25 mouse cellular contexts compared by ENCODE assay signal in genomic region chr6:148734012-148734411, GRCm38 (mm10).
"Had no signal": no experiment of that assay in that cellular context is flagged by ENCODE, and none has a peak within 500 bp of the region (broad histone marks: within the 10 kb centered on the region; RNA-seq: fewer than 3 reads in every experiment).

No protein-coding gene starts in this region.

- H3K27me3 ChIP-seq: heart, embryonic 12.5 days; heart, embryonic 13.5 days; heart, embryonic 15.5 days; hindbrain, embryonic 12.5 days; hindbrain, embryonic 13.5 days; hindbrain, embryonic 15.5 days; intestine, embryonic 15.5 days; kidney, embryonic 15.5 days had no signal

- H3K9me3 ChIP-seq: heart, embryonic 13.5 days; heart, embryonic 15.5 days; hindbrain, embryonic 10.5 days; hindbrain, embryonic 12.5 days; hindbrain, embryonic 13.5 days; hindbrain, embryonic 15.5 days; intestine, embryonic 15.5 days; kidney, embryonic 15.5 days had no signal

- H3K36me3 ChIP-seq: heart, embryonic 12.5 days; heart, embryonic 13.5 days; heart, embryonic 15.5 days; hindbrain, embryonic 10.5 days; hindbrain, embryonic 12.5 days; hindbrain, embryonic 13.5 days; hindbrain, embryonic 15.5 days; intestine, embryonic 15.5 days; kidney, embryonic 15.5 days had no signal

- H3K4me3 ChIP-seq: heart, embryonic 12.5 days; heart, embryonic 13.5 days; heart, embryonic 15.5 days; hindbrain, embryonic 10.5 days; hindbrain, embryonic 12.5 days; hindbrain, embryonic 13.5 days; hindbrain, embryonic 15.5 days; intestine, embryonic 15.5 days; kidney, embryonic 15.5 days; layer of hippocampus, adult 2 months; left cerebral cortex, adult 2 months had no signal

- H3K4me1 ChIP-seq: heart, embryonic 12.5 days; heart, embryonic 13.5 days; heart, embryonic 15.5 days; hindbrain, embryonic 10.5 days; hindbrain, embryonic 12.5 days; hindbrain, embryonic 13.5 days; hindbrain, embryonic 15.5 days; intestine, embryonic 15.5 days; kidney, embryonic 15.5 days had no signal

- DNase-seq: heart, postnatal 10 days; heart, postnatal 14 days; heart, postnatal 36 days; kidney, adult 11 months; kidney, adult 18-20 months; kidney, adult 2 months; kidney, adult 8-10 months; kidney, adult 9 months; kidney, postnatal 10 days; kidney, postnatal 14 days; kidney, postnatal 36 days; kidney, postnatal 4 days; layer of hippocampus, adult 9-11 months; layer of hippocampus, postnatal 36 days had no signal
